Mouse (Mus musculus) MEL (cell line): Measurements from ENCODE around the gene Scin. TPM values are rescaled to one million over a fixed set of nuclear protein-coding genes. Genes with fewer than 3 reads are reported as not detected.

Experiments
- DNase-seq: peaks from one replicate; pipeline ENCODE4 v3.0.0; 2011; ENCODE audit warnings: low read depth, low spot score
- H3K27ac ChIP-seq: 2 replicates; pipeline ENCODE4 v1.5.1; 2012; ENCODE audit warnings: low read depth, mild to moderate bottlenecking, control low read depth, low read length, moderate library complexity; ENCODE audit not compliant: control insufficient read depth
- H3K27me3 ChIP-seq, 2 experiments: fragments of 150-350 bp in 1 of 2; sonication (generic) in 1 of 2; 2 replicates each; pipeline ENCODE4 v1.6.1; 2012; ENCODE audit warnings: low read length in 2 of 2, mild to moderate bottlenecking in 2 of 2, improper control_type of control experiment in 1 of 2, moderate library complexity in 1 of 2; ENCODE audit not compliant: insufficient read depth in 2 of 2, control insufficient read depth in 1 of 2
- H3K36me3 ChIP-seq, 2 experiments: 2 replicates each; pipeline ENCODE4 v1.6.1; 2012 to 2014; ENCODE audit warnings: low read length in 2 of 2, improper control_type of control experiment in 1 of 2, inconsistent platforms in 1 of 2, mild to moderate bottlenecking in 1 of 2; ENCODE audit not compliant: insufficient read depth in 2 of 2, control insufficient read depth in 1 of 2
- H3K4me1 ChIP-seq, 2 experiments: fragments of 150-350 bp in 1 of 2; sonication (generic) in 1 of 2; 2 replicates each; pipeline ENCODE4 v1.6.1; 2012; ENCODE audit warnings: low read length in 2 of 2, improper control_type of control experiment in 1 of 2, mild to moderate bottlenecking in 1 of 2; ENCODE audit not compliant: insufficient read depth in 2 of 2, control insufficient read depth in 1 of 2
- H3K4me3 ChIP-seq, 2 experiments: fragments of 150-350 bp in 1 of 2; sonication (generic) in 1 of 2; 2 replicates each; pipeline ENCODE4 v1.5.1; 2012; ENCODE audit warnings: low read depth in 2 of 2, low read length in 2 of 2, mild to moderate bottlenecking in 2 of 2, moderate library complexity in 2 of 2, control low read depth in 1 of 2, improper control_type of control experiment in 1 of 2; ENCODE audit not compliant: control insufficient read depth in 1 of 2, insufficient read depth in 1 of 2
- H3K79me2 ChIP-seq: 2 replicates; pipeline ENCODE4 v1.6.1; 2012; ENCODE audit warnings: mild to moderate bottlenecking, low read length, moderate library complexity; ENCODE audit not compliant: control insufficient read depth, poor library complexity, insufficient read depth
- H3K9ac ChIP-seq: 2 replicates; pipeline ENCODE4 v1.6.1; 2012; ENCODE audit warnings: low read depth, mild to moderate bottlenecking, control low read depth, low read length, moderate library complexity; ENCODE audit not compliant: control insufficient read depth, poor library complexity, severe bottlenecking
- H3K9me3 ChIP-seq: fragments of 150-350 bp; sonication (generic); replicated peaks from 2 replicates; pipeline ENCODE4 v1.6.1; 2012; ENCODE audit warnings: mild to moderate bottlenecking, low read length, improper control_type of control experiment, moderate library complexity; ENCODE audit not compliant: insufficient read depth
- BHLHE40 ChIP-seq: IDR thresholded peaks from 2 replicates; pipeline ENCODE4 v1.6.1; 2012; ENCODE audit warnings: low read depth, mild to moderate bottlenecking, inconsistent platforms, low read length, improper control_type of control experiment, borderline replicate concordance
- CHD1 ChIP-seq: IDR thresholded peaks from 2 replicates; pipeline ENCODE4 v1.6.1; 2012; ENCODE audit warnings: low read depth, mild to moderate bottlenecking, inconsistent platforms, low read length, improper control_type of control experiment
- CHD2 ChIP-seq: IDR thresholded peaks from 2 replicates; pipeline ENCODE4 v1.6.1; 2011; ENCODE audit warnings: low read length, improper control_type of control experiment
- CTCF ChIP-seq, 3 experiments: IDR thresholded peaks in 2 of 3; conservative IDR thresholded peaks in 1 of 3; 2 replicates each; pipeline ENCODE4 v1.5.1; 2011 to 2012; ENCODE audit warnings: low read length in 3 of 3, low read depth in 2 of 3, mild to moderate bottlenecking in 2 of 3, improper control_type of control experiment in 1 of 3, inconsistent platforms in 1 of 3, mixed read lengths in 1 of 3, moderate library complexity in 1 of 3; ENCODE audit not compliant: control insufficient read depth in 1 of 3, insufficient read depth in 1 of 3, poor library complexity in 1 of 3, severe bottlenecking in 1 of 3
- ELF1 ChIP-seq: IDR thresholded peaks from 2 replicates; pipeline ENCODE4 v1.6.1; 2014; ENCODE audit warnings: low read depth, mild to moderate bottlenecking, inconsistent platforms, low read length, improper control_type of control experiment, moderate library complexity
- ETS1 ChIP-seq: IDR thresholded peaks from 2 replicates; pipeline ENCODE4 v1.6.1; 2012; ENCODE audit warnings: low read depth, mild to moderate bottlenecking, inconsistent platforms, low read length, improper control_type of control experiment, moderate library complexity
- GABPA ChIP-seq: IDR thresholded peaks from 2 replicates; pipeline ENCODE4 v1.6.1; 2012; ENCODE audit warnings: low read depth, mild to moderate bottlenecking, inconsistent platforms, low read length, improper control_type of control experiment, moderate library complexity
- GATA1 ChIP-seq: IDR thresholded peaks from 2 replicates; pipeline ENCODE4 v1.6.1; 2011; ENCODE audit warnings: low read depth, low read length, improper control_type of control experiment
- HCFC1 ChIP-seq: IDR thresholded peaks from 2 replicates; pipeline ENCODE4 v1.6.1; 2012; ENCODE audit warnings: low read depth, mild to moderate bottlenecking, inconsistent platforms, low read length, improper control_type of control experiment, moderate library complexity
- KAT2A ChIP-seq: conservative IDR thresholded peaks from 2 replicates; pipeline ENCODE4 v1.6.1; 2012; ENCODE audit warnings: low read depth, low read length, improper control_type of control experiment, inconsistent platforms
- MAFK ChIP-seq: IDR thresholded peaks from 2 replicates; pipeline ENCODE4 v1.6.1; 2011; ENCODE audit warnings: low read depth, mild to moderate bottlenecking, low read length, improper control_type of control experiment, borderline replicate concordance
- MAX ChIP-seq: IDR thresholded peaks from 2 replicates; pipeline ENCODE4 v1.6.1; 2011; ENCODE audit warnings: low read length, improper control_type of control experiment
- MAZ ChIP-seq: IDR thresholded peaks from 2 replicates; pipeline ENCODE4 v1.6.1; 2012; ENCODE audit warnings: low read depth, mild to moderate bottlenecking, inconsistent platforms, low read length, improper control_type of control experiment
- MEF2A ChIP-seq: IDR thresholded peaks from 2 replicates; pipeline ENCODE4 v1.6.1; 2014; ENCODE audit warnings: low read depth, mild to moderate bottlenecking, inconsistent platforms, low read length, improper control_type of control experiment; ENCODE audit not compliant: poor library complexity, insufficient replicate concordance, severe bottlenecking; ENCODE audit errors: extremely low read depth
- MXI1 ChIP-seq: IDR thresholded peaks from 2 replicates; pipeline ENCODE4 v1.6.1; 2011; ENCODE audit warnings: mild to moderate bottlenecking, low read depth, low read length, improper control_type of control experiment
- MYB ChIP-seq: IDR thresholded peaks from 2 replicates; pipeline ENCODE4 v1.6.1; 2011; ENCODE audit warnings: mild to moderate bottlenecking, low read depth, low read length, improper control_type of control experiment
- MYC ChIP-seq: IDR thresholded peaks from 2 replicates; pipeline ENCODE4 v1.6.1; 2011; ENCODE audit warnings: low read depth, mild to moderate bottlenecking, low read length, improper control_type of control experiment, moderate library complexity
- NELFE ChIP-seq: IDR thresholded peaks from 2 replicates; pipeline ENCODE4 v1.6.1; 2011; ENCODE audit warnings: low read depth, low read length, improper control_type of control experiment
- NRF1 ChIP-seq: IDR thresholded peaks from 2 replicates; pipeline ENCODE4 v1.6.1; 2014; ENCODE audit warnings: low read depth, mild to moderate bottlenecking, inconsistent platforms, low read length, improper control_type of control experiment, moderate library complexity; ENCODE audit not compliant: poor library complexity, insufficient read depth, severe bottlenecking
- POLR2A ChIP-seq, 2 experiments: IDR thresholded peaks; 2 replicates each; pipeline ENCODE4 v1.6.1; 2011 to 2012; ENCODE audit warnings: low read length in 2 of 2, mild to moderate bottlenecking in 2 of 2, control low read depth in 1 of 2, improper control_type of control experiment in 1 of 2, low read depth in 1 of 2, moderate library complexity in 1 of 2; ENCODE audit not compliant: control insufficient read depth in 1 of 2, insufficient read depth in 1 of 2, poor library complexity in 1 of 2
- POLR2AphosphoS2 ChIP-seq: IDR thresholded peaks from 2 replicates; pipeline ENCODE4 v1.6.1; 2011; ENCODE audit warnings: low read length, improper control_type of control experiment
- POLR2AphosphoS5 ChIP-seq: IDR thresholded peaks from 2 replicates; pipeline ENCODE4 v1.6.1; 2012; ENCODE audit warnings: low read depth, borderline replicate concordance, mild to moderate bottlenecking, inconsistent platforms, low read length, moderate library complexity, mixed read lengths
- RAD21 ChIP-seq: IDR thresholded peaks from 2 replicates; pipeline ENCODE4 v1.6.1; 2011; ENCODE audit warnings: mild to moderate bottlenecking, low read depth, low read length, improper control_type of control experiment
- SIN3A ChIP-seq: IDR thresholded peaks from 2 replicates; pipeline ENCODE4 v1.6.1; 2012; ENCODE audit warnings: low read length, improper control_type of control experiment, inconsistent platforms
- SMC3 ChIP-seq: IDR thresholded peaks from 2 replicates; pipeline ENCODE4 v1.6.1; 2011; ENCODE audit warnings: low read depth, low read length, improper control_type of control experiment
- TAL1 ChIP-seq: IDR thresholded peaks from 2 replicates; pipeline ENCODE4 v1.6.1; 2012; ENCODE audit warnings: mild to moderate bottlenecking, inconsistent platforms, low read length, moderate library complexity, mixed read lengths
- TCF12 ChIP-seq: IDR thresholded peaks from 2 replicates; pipeline ENCODE4 v1.6.1; 2014; ENCODE audit warnings: low read depth, mild to moderate bottlenecking, inconsistent platforms, low read length, improper control_type of control experiment, moderate library complexity
- USF1 ChIP-seq: IDR thresholded peaks from 2 replicates; pipeline ENCODE4 v1.6.1; 2014; ENCODE audit warnings: low read depth, mild to moderate bottlenecking, inconsistent platforms, low read length, improper control_type of control experiment, moderate library complexity
- ZC3H11A ChIP-seq: IDR thresholded peaks from 2 replicates; pipeline ENCODE4 v1.6.1; 2012; ENCODE audit warnings: low read depth, mild to moderate bottlenecking, inconsistent platforms, low read length, improper control_type of control experiment
- ZKSCAN1 ChIP-seq: IDR thresholded peaks from 2 replicates; pipeline ENCODE4 v1.6.1; 2012; ENCODE audit warnings: low read depth, mild to moderate bottlenecking, inconsistent platforms, low read length, improper control_type of control experiment, moderate library complexity
- ZMIZ1 ChIP-seq: IDR thresholded peaks from 2 replicates; pipeline ENCODE4 v1.6.1; 2012; ENCODE audit warnings: low read depth, mild to moderate bottlenecking, inconsistent platforms, low read length, improper control_type of control experiment, moderate library complexity
- ZNF384 ChIP-seq: IDR thresholded peaks from 2 replicates; pipeline ENCODE4 v1.6.1; 2012; ENCODE audit warnings: low read depth, mild to moderate bottlenecking, inconsistent platforms, low read length, improper control_type of control experiment
- polyA plus RNA-seq, 2 experiments: library from polyadenylated mRNA; stranded (reverse) in 1 of 2; unstranded in 1 of 2; fragments of >175 nt in 1 of 2; fragments of >200 nt in 1 of 2; gene quantifications; 2 replicates each; pipeline versions ENCODE4 v1.2.1 to v1.2.4; 2012; ENCODE audit warnings: low replicate concordance in 2 of 2, low read depth in 1 of 2; ENCODE audit not compliant: insufficient read length in 2 of 2, insufficient read depth in 1 of 2, missing spikeins in 1 of 2
- total RNA-seq: library from RNA; depleted of rRNA; stranded (reverse); fragments of 300-350 nt; gene quantifications from 2 replicates; pipeline ENCODE4 v1.2.3, GENCODE M21; 2012

Gene Scin
- total and polyA plus RNA-seq, 3 experiments, result 0.03 to 0.04 TPM; not detected in 1

- Histone ChIP-seq H3K36me3 (peaks cover 0 to 18% of the 10 kb centered on the region in 2 experiments; a peak in 2 of 4 replicates), H3K9me3 (no peaks in the 10 kb centered on the region), H3K79me2 (no peaks in the 10 kb centered on the region), H3K4me1 (peaks cover 13 to 16% of the 10 kb centered on the region in 2 experiments), H3K27ac (no peak overlapping the region), H3K9ac (no peak overlapping the region), H3K27me3 (no peaks in the 10 kb centered on the region), H3K4me3 (no peak overlapping the region)
- TF ChIP-seq MAX, result no peak
- no peak for DNase-seq
Measured at GRCm38 (mm10) chr12:40109227-40109626, 24.8 kb downstream of the Scin start.

- Histone ChIP-seq H3K4me1 (peaks cover 13 to 16% of the 10 kb centered on the region in 2 experiments), H3K27ac (peak overlapping the region; percentile 30; the same call in 1 of the 2 replicates), H3K79me2 (no peaks in the 10 kb centered on the region), H3K27me3 (no peaks in the 10 kb centered on the region), H3K4me3 (no peak overlapping the region), H3K9ac (no peak overlapping the region), H3K9me3 (no peaks in the 10 kb centered on the region), H3K36me3 (peaks cover 0 to 19% of the 10 kb centered on the region in 2 experiments; a peak in 2 of 4 replicates)
- peak; percentile 92 for DNase-seq
- TF ChIP-seq NELFE, result no peak
- peak; percentile 63; the same call in 1 of the 2 replicates for TF ChIP-seq MXI1
- peak; percentile 71 for TF ChIP-seq MYC
- no peak for TF ChIP-seq CHD2
- no peak; the same call in 1 of the 2 replicates for TF ChIP-seq KAT2A
- TF ChIP-seq ZC3H11A, result 0 out of 2 replicates have a peak, but pooled peaks have one; percentile 8
- peak; percentile 29; the same call in 1 of the 2 replicates for TF ChIP-seq GABPA
- no peak for TF ChIP-seq ELF1
- TF ChIP-seq POLR2AphosphoS5, result no peak
- no peak for TF ChIP-seq MEF2A
- peak; percentile 79 for TF ChIP-seq ZNF384
- TF ChIP-seq SMC3, result no peak
- TF ChIP-seq TCF12, result peak; percentile 91
- peak; percentile 95 for TF ChIP-seq GATA1
- peak; percentile 62; the same call in 1 of the 2 replicates for TF ChIP-seq MAX
- TF ChIP-seq POLR2AphosphoS2, result no peak
- 0 out of 2 replicates have a peak, but pooled peaks have one; percentile 31 for TF ChIP-seq HCFC1
- no peak for TF ChIP-seq CTCF (IDR thresholded peaks at IDR 0.05 in 2 of 3, conservative IDR thresholded peaks at IDR 0.05 in 1 of 3; ENCODE audit: control insufficient read depth in 1 of 3, insufficient read depth in 1 of 3, low read depth in 2 of 3, low read length in 3 of 3, poor library complexity in 1 of 3, severe bottlenecking in 1 of 3)
- TF ChIP-seq MYB, result peak; percentile 87
- peak; percentile 98 for TF ChIP-seq ETS1
- no peak for TF ChIP-seq USF1
- TF ChIP-seq ZKSCAN1, result 0 out of 2 replicates have a peak, but pooled peaks have one; percentile 26
- TF ChIP-seq TAL1, result peak; percentile 77
- no peak for TF ChIP-seq ZMIZ1
- no peak for TF ChIP-seq RAD21
- 0 out of 2 replicates have a peak, but pooled peaks have one; percentile 61 for TF ChIP-seq MAZ
- no peak for TF ChIP-seq POLR2A (IDR thresholded peaks at IDR 0.05; ENCODE audit: control insufficient read depth in 1 of 2, insufficient read depth in 1 of 2, low read depth in 1 of 2, low read length in 2 of 2, poor library complexity in 1 of 2)
- TF ChIP-seq SIN3A, result peak; percentile 87
- TF ChIP-seq BHLHE40, result peak; percentile 83
- TF ChIP-seq CHD1, result no peak
- peak; percentile 89 for TF ChIP-seq MAFK
- TF ChIP-seq NRF1, result no peak
Measured at GRCm38 (mm10) chr12:40108143-40108542, 25.9 kb downstream of the Scin start.
